Mouse (Mus musculus) liver, postnatal 0 days (tissue): Measurements from ENCODE around the gene Mapk11.

ENCODE experiments used
- CTCF ChIP-seq: sonication (generic); IDR thresholded peaks from 2 replicates; pipeline ENCODE4 v1.5.1; 2016; ENCODE audit warnings: antibody characterized with exemption, low read depth
- EP300 ChIP-seq: IDR thresholded peaks from 2 replicates; pipeline ENCODE4 v1.6.1; 2016; ENCODE audit warnings: antibody characterized with exemption, low read depth, mild to moderate bottlenecking

- TF ChIP-seq CTCF = no peak
- no peak for TF ChIP-seq EP300
Observed at GRCm38 (mm10) chr15:89177576-89178259, 28.3 kb upstream of the Mapk11 start.
